Mouse (Mus musculus): ENCODE results near the gene Dab2ip. TPM values are rescaled to one million over a fixed set of nuclear protein-coding genes. Genes with fewer than 3 reads are reported as not detected.

Gene Dab2ip
- polyA plus RNA-seq, 1 experiment from 2014 or later = 19.0 TPM

GRCm38 (mm10) chr2:35593889-35594288 lies 35.8 kb downstream of the Dab2ip start:
- no peak for DNase-seq (ENCODE audit: low spot score)

- DNase-seq (ENCODE audit: low spot score) = no peak
Measured at GRCm38 (mm10) chr2:35595102-35595501, 37.0 kb downstream of the Dab2ip start.

- no peak for DNase-seq (ENCODE audit: low spot score)
Measured at GRCm38 (mm10) chr2:35595718-35596117, 37.7 kb downstream of the Dab2ip start.

- DNase-seq (ENCODE audit: low spot score) = no peak
Measured at GRCm38 (mm10) chr2:35596796-35597195, 38.7 kb downstream of the Dab2ip start.

GRCm38 (mm10) chr2:35598819-35599218 lies 40.8 kb downstream of the Dab2ip start:
- no peak for DNase-seq (ENCODE audit: low spot score)

GRCm38 (mm10) chr2:35601665-35602064 lies 43.6 kb downstream of the Dab2ip start:
- DNase-seq (ENCODE audit: low spot score) = no peak

- DNase-seq (ENCODE audit: low spot score) = no peak
Measured at GRCm38 (mm10) chr2:35607476-35607875, 49.4 kb downstream of the Dab2ip start.

- DNase-seq (ENCODE audit: low spot score) = no peak
Measured at GRCm38 (mm10) chr2:35608856-35609255, 50.8 kb downstream of the Dab2ip start.

- DNase-seq (ENCODE audit: low spot score) = no peak
Measured at GRCm38 (mm10) chr2:35609317-35609716, 51.3 kb downstream of the Dab2ip start.

- DNase-seq (ENCODE audit: low spot score) = no peak
Measured at GRCm38 (mm10) chr2:35610168-35610951, 52.3 kb downstream of the Dab2ip start.

- DNase-seq (ENCODE audit: low spot score) = no peak
Measured at GRCm38 (mm10) chr2:35610976-35611375, 52.9 kb downstream of the Dab2ip start.

- DNase-seq (ENCODE audit: low spot score) = no peak
Measured at GRCm38 (mm10) chr2:35611645-35612044, 53.6 kb downstream of the Dab2ip start.

- no peak for DNase-seq (ENCODE audit: low spot score)
Measured at GRCm38 (mm10) chr2:35612297-35612696, 54.2 kb downstream of the Dab2ip start.

- no peak for DNase-seq (ENCODE audit: low spot score)
Measured at GRCm38 (mm10) chr2:35613946-35614353, 55.9 kb downstream of the Dab2ip start.

GRCm38 (mm10) chr2:35614411-35614810 lies 56.3 kb downstream of the Dab2ip start:
- no peak for DNase-seq (ENCODE audit: low spot score)

GRCm38 (mm10) chr2:35615366-35615765 lies 57.3 kb downstream of the Dab2ip start:
- DNase-seq (ENCODE audit: low spot score) = no peak

- DNase-seq (ENCODE audit: low spot score) = no peak
Measured at GRCm38 (mm10) chr2:35615977-35616376, 57.9 kb downstream of the Dab2ip start.

GRCm38 (mm10) chr2:35616891-35617658 lies 59.0 kb downstream of the Dab2ip start:
- DNase-seq (ENCODE audit: low spot score) = no peak

GRCm38 (mm10) chr2:35618981-35619380 lies 60.9 kb downstream of the Dab2ip start:
- no peak for DNase-seq (ENCODE audit: low spot score)

GRCm38 (mm10) chr2:35619532-35619931 lies 61.5 kb downstream of the Dab2ip start:
- no peak for DNase-seq (ENCODE audit: low spot score)

- DNase-seq (ENCODE audit: low spot score) = no peak
Measured at GRCm38 (mm10) chr2:35620364-35621224, 62.5 kb downstream of the Dab2ip start.

GRCm38 (mm10) chr2:35621225-35621519 lies 63.1 kb downstream of the Dab2ip start:
- no peak for DNase-seq (ENCODE audit: low spot score)
